8 mouse cellular contexts compared by ENCODE assay signal in the genomic region with DNA sequence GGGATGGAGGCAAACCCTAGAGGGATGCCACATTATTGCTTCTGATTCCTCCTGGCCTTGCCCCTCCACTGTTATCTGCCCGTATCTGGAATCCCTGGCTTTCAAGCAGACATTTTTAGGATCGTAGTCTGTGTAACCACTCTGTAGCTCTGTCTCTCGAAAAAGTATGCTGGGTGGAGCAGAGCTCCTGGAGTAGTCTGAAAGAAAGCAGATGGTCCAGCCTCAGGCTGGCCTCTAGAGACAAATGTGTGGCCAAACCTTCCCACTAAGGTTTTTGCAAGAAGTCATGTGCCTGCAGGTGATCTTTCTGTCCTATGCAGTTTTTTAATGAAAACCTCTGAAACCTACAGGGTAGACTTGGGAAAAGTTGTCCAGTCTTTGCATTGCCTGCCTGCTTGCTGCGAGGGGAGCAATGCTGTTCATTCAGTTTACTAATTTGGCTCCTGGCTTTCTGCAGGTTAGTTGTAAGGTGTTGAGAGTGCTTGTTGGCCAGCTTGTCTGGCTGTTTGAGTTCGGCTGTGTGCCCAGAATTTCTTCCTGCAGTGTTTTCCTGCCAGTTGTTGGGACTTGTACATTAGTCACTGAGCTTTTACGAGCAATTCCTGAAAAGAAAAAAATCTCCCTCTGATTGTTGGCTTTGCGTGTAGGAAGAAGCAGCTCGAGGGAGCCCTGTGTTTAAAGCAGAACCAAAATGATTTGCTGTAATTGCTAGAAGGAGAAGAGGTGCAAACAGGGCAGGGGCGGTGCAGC. TPM values are rescaled to one million over a fixed set of nuclear protein-coding genes. Genes with fewer than 3 reads are reported as not detected.
A peak's percentile ranks its signal among the peaks of the same experiment; 100 is the strongest.
DNase-seq lines count a peak whose midpoint lies in the region; ATAC-seq and TF ChIP-seq lines count a peak whose summit lies in the region.

No protein-coding gene starts in this region.

- DNase-seq in adrenal gland, adult 2 months: peak; percentile 55
- no peak for DNase-seq in adrenal gland, adult 18-20 months (ENCODE audit: low spot score in 2 of 2)
- DNase-seq in fat pad, adult 2 months (ENCODE audit: extremely low read depth, low read depth, low spot score): peak; percentile 81
- peak; percentile 11 for DNase-seq in induced T-regulatory cell, adult 2 months (ENCODE audit: low read depth)
- no peak for DNase-seq in spleen, postnatal 10 days (ENCODE audit: low spot score in 2 of 2)

- H3K4me1 ChIP-seq in liver, embryonic 12.5 days: peaks cover 73% of the 10 kb centered on the region
- H3K4me1 ChIP-seq in neural tube, embryonic 15.5 days: peaks cover 59% of the 10 kb centered on the region

- H3K27me3 ChIP-seq in C2C12 (ENCODE audit: control insufficient read depth, insufficient read depth, insufficient read length): no peaks in the 10 kb centered on the region
- H3K27me3 ChIP-seq in liver, embryonic 12.5 days (replicated peaks): no peaks in the 10 kb centered on the region
- H3K27me3 ChIP-seq in neural tube, embryonic 15.5 days (replicated peaks): no peaks in the 10 kb centered on the region

- no peaks in the 10 kb centered on the region for H3K9me3 ChIP-seq in liver, embryonic 12.5 days (replicated peaks)
- H3K9me3 ChIP-seq in neural tube, embryonic 15.5 days (replicated peaks): no peaks in the 10 kb centered on the region

- TF ChIP-seq CTCF in C2C12 (IDR thresholded peaks at IDR 0.05; ENCODE audit: control insufficient read depth, insufficient read depth, insufficient read length): no peak

- H3K4me3 ChIP-seq in C2C12 (ENCODE audit: insufficient read depth, poor library complexity, severe bottlenecking): peak overlapping the region; percentile 19
- peak overlapping the region; percentile 75 for H3K4me3 ChIP-seq in liver, embryonic 12.5 days
- peak overlapping the region; percentile 90 for H3K4me3 ChIP-seq in neural tube, embryonic 15.5 days (replicated peaks)

- 47% methylated on average over 9 of the region's 9 CpGs for WGBS in liver, embryonic 12.5 days (ENCODE audit: insufficient replicate concordance)
- 36% methylated on average over 9 of the region's 9 CpGs for WGBS in neural tube, embryonic 15.5 days

- no peaks in the 10 kb centered on the region for H3K36me3 ChIP-seq in C2C12 (ENCODE audit: control insufficient read depth, insufficient read depth)
- H3K36me3 ChIP-seq in liver, embryonic 12.5 days: no peaks in the 10 kb centered on the region
- H3K36me3 ChIP-seq in neural tube, embryonic 15.5 days: no peaks in the 10 kb centered on the region

- no peak for ATAC-seq in liver, embryonic 12.5 days
- ATAC-seq in neural tube, embryonic 15.5 days (ENCODE audit: low FRiP score): no peak

- H3ac ChIP-seq in C2C12 (ENCODE audit: control insufficient read depth, insufficient read length, low read depth): no peak overlapping the region

- H3K79me2 ChIP-seq in C2C12 (ENCODE audit: control insufficient read depth, insufficient read depth): peaks cover 48% of the 10 kb centered on the region

- H3K27ac ChIP-seq in liver, embryonic 12.5 days: no peak overlapping the region
- H3K27ac ChIP-seq in neural tube, embryonic 15.5 days (replicated peaks): peak overlapping the region; percentile 96; the same call in 1 of the 2 replicates

- peak overlapping the region; percentile 97 for H3K4me2 ChIP-seq in liver, embryonic 12.5 days
- peak overlapping the region; percentile 82 for H3K4me2 ChIP-seq in neural tube, embryonic 15.5 days

- peaks cover 9% of the 10 kb centered on the region for H3K79me3 ChIP-seq in C2C12 (ENCODE audit: low read depth)

- H3K9ac ChIP-seq in liver, embryonic 12.5 days: peak overlapping the region; percentile 84; the same call in 1 of the 2 replicates
- peak overlapping the region; percentile 90 for H3K9ac ChIP-seq in neural tube, embryonic 15.5 days (replicated peaks)

TF ChIP-seq in C2C12, 6 proteins besides CTCF, POLR2A, EP300 and RAD21:
- no peak for TF ChIP-seq FOSL1 (IDR thresholded peaks at IDR 0.05; ENCODE audit: insufficient read depth, low read length, poor library complexity, severe bottlenecking)
- no peak for TF ChIP-seq MYOD1 (IDR thresholded peaks at IDR 0.05; ENCODE audit: control insufficient read depth, insufficient read length, low read depth)
- no peak for TF ChIP-seq USF1 (IDR thresholded peaks at IDR 0.05; ENCODE audit: low read depth)
- TF ChIP-seq CEBPB (IDR thresholded peaks at IDR 0.05; ENCODE audit: low read depth): no peak
- no peak for TF ChIP-seq MYOG (IDR thresholded peaks at IDR 0.05; ENCODE audit: control insufficient read depth, extremely low read depth, insufficient read length)
- TF ChIP-seq MAX (IDR thresholded peaks at IDR 0.05): no peak

RNA-seq across cellular contexts. Expression of a gene that starts 1.7 kb away (rescaled TPM):
- total RNA-seq in adrenal gland, adult 2 months (2021): 1 to 10 TPM; 2.4 to 2.7 TPM
- 2.1 and 2.6 TPM in 2 replicates for polyA plus RNA-seq in adrenal gland, adult 2 months (2012; rRNA removed)
- total RNA-seq in adrenal gland, adult 18-20 months (2021): 1 to 10 TPM; 2.1 to 2.2 TPM
- polyA plus RNA-seq in C2C12 (2012; fragmentation: generic; extraction: Trizol): 1.1 TPM
- 4.8 and 5.3 TPM in 2 replicates for polyA plus RNA-seq in liver, embryonic 12.5 days (2016; fragmentation: Nextera tagmentation; extraction: Ambion mirVana)
- 6.7 and 7.4 TPM in 2 replicates for polyA plus RNA-seq in neural tube, embryonic 15.5 days (2015; fragmentation: Nextera tagmentation; extraction: Ambion mirVana)

RNA-seq across cellular contexts. Expression of a gene that starts 26.7 kb away (rescaled TPM):
- total RNA-seq in adrenal gland, adult 2 months (2021): under 1 TPM in 1 of 2 experiments, not detected in 1; 0.07 TPM
- not detected in 2 replicates for polyA plus RNA-seq in adrenal gland, adult 2 months (2012; rRNA removed)
- total RNA-seq in adrenal gland, adult 18-20 months (2021): under 1 TPM in 1 of 2 experiments, not detected in 1; 0.06 TPM
- 0.02 TPM for polyA plus RNA-seq in C2C12 (2012; fragmentation: generic; extraction: Trizol)
- 0.12 and 0.17 TPM in 2 replicates for polyA plus RNA-seq in liver, embryonic 12.5 days (2016; fragmentation: Nextera tagmentation; extraction: Ambion mirVana)
- polyA plus RNA-seq in neural tube, embryonic 15.5 days (2015; fragmentation: Nextera tagmentation; extraction: Ambion mirVana): 1.9 and 2.1 TPM in 2 replicates

RNA-seq across cellular contexts. Expression of a gene that starts 32.6 kb away (rescaled TPM):
- total RNA-seq in adrenal gland, adult 2 months (2021): 100 to 1,000 TPM; 198 to 273 TPM
- polyA plus RNA-seq in adrenal gland, adult 2 months (2012; rRNA removed): 91.0 and 109 TPM in 2 replicates
- total RNA-seq in adrenal gland, adult 18-20 months (2021): 100 to 1,000 TPM; 186 to 220 TPM
- polyA plus RNA-seq in C2C12 (2012; fragmentation: generic; extraction: Trizol): 135 TPM
- 275 and 283 TPM in 2 replicates for polyA plus RNA-seq in liver, embryonic 12.5 days (2016; fragmentation: Nextera tagmentation; extraction: Ambion mirVana)
- 288 and 306 TPM in 2 replicates for polyA plus RNA-seq in neural tube, embryonic 15.5 days (2015; fragmentation: Nextera tagmentation; extraction: Ambion mirVana)

RNA-seq across cellular contexts. Expression of a gene that starts 40.8 kb away (rescaled TPM):
- total RNA-seq in adrenal gland, adult 2 months (2021): 1 to 10 TPM; 6.8 to 7.9 TPM
- 15.8 and 19.9 TPM in 2 replicates for polyA plus RNA-seq in adrenal gland, adult 2 months (2012; rRNA removed)
- 10 to 100 TPM in 1 of 2 experiments, 1 to 10 TPM in 1; 8.1 to 16.6 TPM for total RNA-seq in adrenal gland, adult 18-20 months (2021)
- polyA plus RNA-seq in C2C12 (2012; fragmentation: generic; extraction: Trizol): 1.3 TPM
- 4.7 and 5.3 TPM in 2 replicates for polyA plus RNA-seq in liver, embryonic 12.5 days (2016; fragmentation: Nextera tagmentation; extraction: Ambion mirVana)
- 87.0 and 112 TPM in 2 replicates for polyA plus RNA-seq in neural tube, embryonic 15.5 days (2015; fragmentation: Nextera tagmentation; extraction: Ambion mirVana)

Comparison
In these comparisons a context has a peak if more than half of its experiments do, and no peak if none do; other contexts are left out.
1. DNase-seq: peak in adrenal gland, adult 2 months (single experiment), fat pad, adult 2 months (single experiment) and induced T-regulatory cell, adult 2 months (single experiment); none in adrenal gland, adult 18-20 months (0 of 2) and spleen, postnatal 10 days (0 of 2).
2. H3K4me3 ChIP-seq: peak in every context shown above with its lines; median percentile 90 in neural tube, embryonic 15.5 days; 75 in liver, embryonic 12.5 days; 19 in C2C12.